Mouse (Mus musculus) lung, embryonic 16.5 days (tissue): ENCODE measurements at regions not wholly inside any gene's neighbourhood (a gene's known extent, or its start where the extent isn't known, plus 50 kb on each side); places are given as distances from the start of the nearest gene placed in this dataset.

Experiments used
- ATAC-seq: fragments of 200-750 bp; cut with Nextera tagmentation; 2 replicates; pipeline ENCODE4 v1.8.0; 2017; ENCODE audit warnings: low read depth, mild to moderate bottlenecking, moderate library complexity
- H3K27ac ChIP-seq: fragments of 300-500 bp; sonication (generic); 2 replicates; pipeline ENCODE4 v1.5.1; 2014; ENCODE audit warnings: mild to moderate bottlenecking, control low read depth, low read length
- H3K27me3 ChIP-seq: fragments of 300-500 bp; sonication (generic); 2 replicates; pipeline ENCODE4 v1.6.1; 2014; ENCODE audit warnings: low read depth, low read length, mixed read lengths; ENCODE audit not compliant: control insufficient read depth, insufficient read depth
- H3K36me3 ChIP-seq: fragments of 300-500 bp; sonication (generic); 2 replicates; pipeline ENCODE4 v1.6.1; 2014; ENCODE audit warnings: low read length; ENCODE audit not compliant: control insufficient read depth, insufficient read depth
- H3K4me1 ChIP-seq: fragments of 300-500 bp; sonication (generic); replicated peaks from 2 replicates; pipeline ENCODE4 v1.6.1; 2014; ENCODE audit warnings: low read length, mixed read lengths; ENCODE audit not compliant: control insufficient read depth, insufficient read depth
- H3K4me2 ChIP-seq: fragments of 300-500 bp; sonication (generic); 2 replicates; pipeline ENCODE4 v1.6.1; 2014; ENCODE audit warnings: low read depth, low read length, control low read depth
- H3K4me3 ChIP-seq: fragments of 300-500 bp; sonication (generic); 2 replicates; pipeline ENCODE4 v1.5.1; 2014; ENCODE audit warnings: mild to moderate bottlenecking, low read length, control low read depth
- H3K9ac ChIP-seq: fragments of 300-500 bp; sonication (generic); 2 replicates; pipeline ENCODE4 v1.6.1; 2014; ENCODE audit warnings: low read length, control low read depth
- H3K9me3 ChIP-seq: fragments of 300-500 bp; sonication (generic); 2 replicates; pipeline ENCODE4 v1.6.1; 2016; ENCODE audit warnings: low read length; ENCODE audit not compliant: control insufficient read depth
- WGBS: fragments of 180-500 bp; shearing (Covaris S2); extraction: QIAGEN DNeasy Blood & Tissue Kit; methylation state at CpG from one replicate; pipeline ENCODE4 v1.1.7; 2014; 5-methylcytosine and 5-hydroxymethylcytosine counted together

DNA sequence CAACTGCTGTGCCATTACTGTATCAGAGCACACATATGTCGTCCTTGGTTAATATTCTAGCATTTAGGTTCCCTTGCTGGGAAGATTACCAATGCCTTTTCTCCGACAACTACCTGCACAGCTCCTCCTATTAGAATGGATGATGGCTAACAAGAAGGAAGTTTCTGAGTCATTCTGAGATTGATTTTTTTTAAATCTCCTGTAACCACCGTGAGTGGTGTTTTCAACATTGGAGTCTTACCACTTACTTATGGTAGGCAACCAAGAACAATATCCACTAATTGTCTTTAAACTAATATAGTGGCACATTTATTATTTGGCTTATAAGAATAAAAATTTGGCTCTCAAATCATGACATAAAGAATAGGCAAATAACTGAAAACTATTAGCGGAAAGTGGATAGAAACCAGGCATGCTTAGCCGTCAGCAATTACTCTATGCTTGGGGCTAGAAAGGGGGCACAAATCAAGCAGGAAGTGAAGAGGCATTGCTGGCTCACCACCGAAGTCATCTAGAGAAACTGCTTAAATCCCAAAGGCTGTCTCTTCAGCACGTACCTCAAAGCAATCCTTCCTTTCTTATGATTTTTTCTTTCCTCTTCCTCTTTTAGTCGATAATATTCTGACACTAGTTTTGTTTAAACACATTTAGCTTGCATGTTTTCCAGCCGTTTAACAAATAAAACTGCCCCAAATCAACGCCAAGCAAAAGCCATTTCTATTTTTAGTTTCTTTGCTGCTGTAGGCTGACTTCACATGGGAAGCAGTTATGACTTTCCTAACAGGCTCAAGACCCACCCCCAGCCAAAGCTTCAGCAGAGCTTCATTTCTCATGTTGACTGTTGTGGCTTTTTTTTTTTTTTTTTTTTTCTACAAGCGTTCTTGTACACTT, 484.8 kb upstream of the Gm7489 start:
- no peak overlapping the region for H3K4me3 ChIP-seq
- no peaks in the 10 kb centered on the region for H3K9me3 ChIP-seq
- 56% methylated on average over 11 of the region's 11 CpGs for WGBS
- H3K36me3 ChIP-seq: no peaks in the 10 kb centered on the region
- no peak overlapping the region for H3K9ac ChIP-seq
- no peaks in the 10 kb centered on the region for H3K4me1 ChIP-seq
- peak overlapping the region; percentile 32; the same call in 1 of the 2 replicates for H3K4me2 ChIP-seq
- ATAC-seq: peak; percentile 64; the same call in 1 of the 2 replicates
- H3K27me3 ChIP-seq: no peaks in the 10 kb centered on the region
- H3K27ac ChIP-seq: peak overlapping the region; percentile 37

DNA sequence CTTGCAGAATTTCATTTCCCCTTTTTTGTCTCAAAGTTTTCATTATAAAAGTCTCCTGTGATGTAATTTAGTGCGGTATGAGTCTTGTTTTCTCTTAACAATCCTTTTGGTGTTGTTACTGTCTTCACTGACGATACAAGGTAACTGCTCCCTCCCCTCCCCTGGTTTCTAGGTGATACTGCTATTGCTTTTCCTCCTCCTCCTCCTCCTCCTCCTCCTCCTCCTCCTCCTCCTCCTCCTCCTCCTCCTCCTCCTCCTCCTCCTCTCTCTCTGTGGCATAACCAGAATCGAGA, 484.2 kb upstream of the Gm7489 start:
- no peaks in the 10 kb centered on the region for H3K4me1 ChIP-seq
- no peak overlapping the region; the same call in 1 of the 2 replicates for H3K27ac ChIP-seq
- H3K4me2 ChIP-seq: no peak overlapping the region
- no peaks in the 10 kb centered on the region for H3K36me3 ChIP-seq
- H3K4me3 ChIP-seq: no peak overlapping the region
- no peak overlapping the region for H3K9ac ChIP-seq
- ATAC-seq: no peak
- WGBS: 65% methylated on average over 3 of the region's 3 CpGs
- H3K27me3 ChIP-seq: no peaks in the 10 kb centered on the region
- no peaks in the 10 kb centered on the region for H3K9me3 ChIP-seq
